Mouse (Mus musculus): ENCODE data around the gene Paxip1.

The Paxip1 gene

DNA sequence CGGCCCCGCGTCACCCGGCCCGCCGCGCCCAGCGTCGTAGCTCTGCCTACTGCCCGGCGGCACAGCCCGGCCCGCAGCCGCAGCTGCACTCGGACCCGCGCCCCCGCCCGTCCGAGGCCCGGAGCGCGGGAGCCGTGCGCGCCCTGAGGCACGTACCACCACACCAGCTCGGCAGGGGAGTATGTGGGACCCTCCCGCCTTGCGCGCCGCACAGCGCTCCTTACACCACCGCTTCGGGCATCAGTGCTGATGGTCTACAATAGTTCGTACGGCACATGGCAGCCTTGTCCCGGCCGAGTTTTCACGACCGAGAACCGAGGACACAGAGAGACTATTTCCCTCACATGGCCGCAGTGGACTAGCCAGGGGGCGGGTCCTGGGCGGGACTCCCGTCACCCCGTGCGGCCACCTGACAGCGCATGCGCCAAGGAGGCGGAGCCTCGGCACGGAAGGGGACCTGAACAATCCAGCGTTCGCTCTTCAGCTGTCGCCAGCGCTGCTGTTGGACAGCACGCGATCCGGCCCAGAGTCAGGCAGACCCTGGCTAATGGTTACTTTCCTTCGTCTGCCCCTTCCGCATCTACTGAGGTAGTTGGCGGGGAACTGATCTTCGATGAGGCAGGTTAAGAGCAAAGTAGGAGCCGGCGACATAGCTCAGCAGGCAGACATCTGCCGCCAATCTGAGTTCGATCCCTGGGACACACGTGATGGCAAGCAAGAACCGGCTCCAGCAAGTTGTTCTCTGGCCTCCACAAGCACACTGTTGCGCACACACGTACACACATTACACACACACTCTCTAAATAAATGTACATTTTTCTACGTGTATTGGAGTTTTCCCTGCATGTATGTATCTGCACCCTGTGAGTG lies at the start of gene Paxip1:
Paxip1 (minus strand) TSS at position 389 of the 870 bp plus-strand sequence.
- DNase-seq, result peak; percentile 95 to 96

DNA sequence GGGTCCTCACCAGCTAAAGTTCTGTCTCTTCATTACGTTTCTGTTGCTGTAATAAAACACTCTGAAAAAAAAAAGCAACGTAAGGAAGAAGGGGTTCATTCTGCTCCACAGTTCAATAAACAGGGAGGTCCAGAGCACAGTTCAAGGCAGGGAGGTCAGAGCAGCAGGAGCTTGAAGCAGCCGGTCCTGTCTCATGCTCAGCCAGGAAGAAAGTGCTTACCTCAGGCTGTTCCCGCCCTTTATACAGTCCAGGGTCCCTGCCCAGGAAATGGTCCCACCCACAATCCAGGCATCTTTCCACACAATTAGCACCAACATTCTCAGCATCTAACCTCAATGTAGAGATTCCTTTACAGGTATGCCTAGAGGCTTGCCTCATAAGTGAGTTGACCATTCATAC lies 46.6 kb upstream of the Paxip1 start:
- DNase-seq, result no peak

DNA sequence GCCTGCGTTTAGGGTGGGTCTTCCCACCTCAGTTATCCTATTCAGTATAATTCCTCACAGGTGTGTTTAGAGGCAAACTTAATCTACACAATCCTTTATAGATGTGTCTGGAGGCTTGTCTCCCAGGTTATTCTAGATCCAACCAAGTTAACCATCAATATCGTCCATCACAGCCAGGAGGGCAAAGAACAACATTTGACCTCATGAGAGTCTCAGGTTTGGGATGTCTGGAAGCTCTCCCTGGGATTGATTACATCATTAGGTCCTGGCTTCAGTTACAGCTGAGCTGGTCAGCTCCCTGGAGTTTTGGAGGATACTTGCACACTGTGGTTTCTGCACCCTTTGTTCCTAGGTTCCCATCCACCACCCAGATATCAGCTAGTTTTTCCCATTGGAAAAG lies 43.6 kb upstream of the Paxip1 start:
- DNase-seq, result no peak

DNA sequence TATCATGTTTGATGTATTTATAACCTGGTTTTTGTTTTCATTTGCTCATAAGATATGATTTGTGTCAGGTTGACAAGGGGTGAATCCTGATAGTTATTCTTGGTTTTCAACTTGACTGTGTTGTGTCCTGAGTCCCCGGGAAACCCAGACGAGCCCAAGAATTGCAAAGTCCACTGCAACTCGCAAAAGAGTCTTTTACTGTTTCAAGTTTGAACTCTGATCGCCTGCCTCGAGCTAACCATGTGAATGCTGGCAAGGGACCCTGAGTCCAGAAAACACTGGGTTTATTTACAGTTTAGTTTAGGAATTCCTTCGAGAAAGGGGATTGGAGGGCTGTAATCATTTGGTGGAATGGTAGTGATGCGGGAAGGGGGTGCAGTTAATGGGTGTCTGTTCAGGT lies 36.5 kb upstream of the Paxip1 start:
- no peak for DNase-seq

DNA sequence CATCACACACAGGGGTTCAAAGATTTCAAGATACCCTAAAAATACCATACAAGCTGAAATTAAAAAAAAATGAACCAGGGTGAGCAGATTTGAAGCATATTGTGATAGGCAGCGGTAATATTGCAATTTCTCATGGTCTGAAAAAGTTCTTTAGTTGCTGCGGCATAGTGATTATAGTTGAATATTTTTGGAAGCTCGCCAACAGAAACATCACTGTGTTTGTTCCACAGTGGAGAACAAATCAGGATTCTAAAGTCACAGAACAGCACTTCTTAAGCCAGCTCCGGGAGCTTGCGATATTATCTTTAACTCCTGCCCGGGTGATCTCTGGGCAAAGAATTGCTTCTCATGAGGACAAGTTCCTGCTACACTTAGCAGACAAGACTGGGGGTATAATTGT lies 29.7 kb upstream of the Paxip1 start:
- DNase-seq, result no peak

DNA sequence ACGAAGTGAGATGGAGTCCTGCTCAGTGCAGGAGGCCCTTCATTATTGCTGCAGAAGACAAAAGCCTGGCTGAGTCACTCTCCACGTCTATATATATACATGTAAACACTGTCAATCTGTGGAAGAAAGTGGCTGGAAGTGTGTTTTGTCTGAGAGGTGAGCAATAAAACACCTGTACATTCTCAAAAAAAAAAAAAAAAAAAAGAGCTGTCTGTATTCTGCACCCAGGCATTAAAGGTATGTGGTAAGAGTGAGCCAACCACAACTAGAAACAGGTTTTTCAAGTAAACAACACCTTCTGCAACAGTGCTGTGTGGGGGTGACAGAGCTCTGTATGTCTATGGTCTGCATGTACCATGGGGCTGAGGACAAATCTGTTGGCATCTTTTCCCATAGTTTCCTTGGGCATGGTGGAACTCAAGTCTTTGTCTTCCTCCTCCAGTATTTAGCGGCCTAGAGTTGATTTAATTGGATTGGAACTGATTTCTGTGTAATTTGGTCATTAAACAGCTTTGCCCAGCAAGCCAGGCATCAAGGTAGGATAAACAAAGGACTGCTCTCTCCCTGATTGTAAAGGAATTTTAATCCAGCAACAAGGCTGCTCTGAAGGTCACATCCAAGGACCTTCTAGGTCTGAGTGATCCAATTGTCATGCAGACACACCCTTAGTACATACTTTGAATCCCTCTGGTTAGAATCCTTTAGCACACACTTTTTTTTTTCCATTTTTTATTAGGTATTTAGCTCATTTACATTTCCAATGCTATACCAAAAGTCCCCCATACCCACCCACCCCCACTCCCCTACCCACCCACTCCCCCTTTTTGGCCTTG lies 27.6 kb upstream of the Paxip1 start:
- DNase-seq, result no peak

DNA sequence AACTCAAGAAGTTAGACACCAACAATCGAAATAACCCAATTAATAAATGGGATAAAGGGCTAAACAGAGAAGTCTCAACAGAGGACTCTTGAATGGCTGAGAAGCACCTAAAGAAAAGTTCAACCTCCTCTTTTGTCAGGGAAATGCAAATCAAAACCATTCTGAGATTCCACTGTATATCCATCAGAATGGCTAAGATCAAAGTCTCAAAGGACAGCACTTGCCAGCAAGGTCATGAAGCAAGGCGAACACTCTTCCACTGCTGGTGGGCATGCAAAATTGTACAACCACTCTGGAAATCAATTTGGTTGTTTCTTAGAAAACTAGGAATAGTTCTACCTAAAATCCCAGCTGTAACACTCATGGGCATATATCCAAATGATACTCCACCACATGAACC lies 22.8 kb upstream of the Paxip1 start:
- DNase-seq, result no peak

DNA sequence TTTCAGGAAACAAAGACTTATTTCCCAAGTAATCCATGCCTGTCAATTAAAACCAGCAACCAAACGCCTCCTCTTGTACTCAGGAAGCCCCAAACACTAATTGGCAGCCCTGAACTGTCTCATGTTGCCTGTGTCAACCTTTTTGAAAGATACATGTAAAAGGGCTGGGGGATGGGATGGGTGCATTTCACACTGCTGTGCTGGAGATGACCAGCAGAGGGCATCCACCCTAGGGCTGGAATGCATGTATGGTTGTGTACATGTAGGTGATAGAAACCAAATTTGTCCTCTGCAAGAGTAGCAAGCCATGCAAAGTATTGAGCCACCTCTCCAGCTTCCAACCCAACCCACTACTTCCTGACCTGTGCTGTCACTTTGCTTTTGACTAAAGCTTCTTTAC lies 2.4 kb upstream of the Paxip1 start:
- peak; percentile 70 to 79 for DNase-seq

DNA sequence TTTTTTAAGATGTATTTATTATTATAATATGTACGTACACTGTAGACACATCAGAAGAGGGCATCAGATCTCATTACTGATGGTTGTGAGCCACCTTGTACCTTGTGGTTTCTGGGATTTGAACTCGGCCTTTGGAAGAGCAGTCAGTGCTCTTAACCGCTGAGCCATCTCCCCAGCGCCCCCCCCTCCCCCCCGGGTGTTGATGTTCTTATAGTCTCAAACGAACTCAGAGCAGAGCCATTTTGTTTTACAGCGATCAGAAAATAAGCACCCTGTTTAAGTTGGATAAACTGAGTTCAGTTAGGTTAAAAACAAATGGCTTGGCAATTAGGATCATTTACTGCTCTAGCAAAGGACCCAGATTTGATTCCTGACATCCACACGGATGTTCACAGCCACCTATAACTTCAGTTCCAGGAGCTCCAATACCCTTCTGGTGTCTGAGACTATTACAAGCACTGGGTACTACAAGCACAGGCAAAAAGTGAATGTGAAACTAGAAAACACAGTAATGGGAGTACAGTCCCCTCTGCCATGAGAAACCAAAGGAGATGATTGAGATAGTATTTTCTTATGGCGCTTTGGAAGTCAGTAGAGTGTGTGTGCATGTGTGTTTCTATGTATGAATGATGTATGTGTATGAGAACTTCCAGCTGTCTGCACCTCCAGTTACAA lies 1.2 kb upstream of the Paxip1 start:
- no peak for DNase-seq

DNA sequence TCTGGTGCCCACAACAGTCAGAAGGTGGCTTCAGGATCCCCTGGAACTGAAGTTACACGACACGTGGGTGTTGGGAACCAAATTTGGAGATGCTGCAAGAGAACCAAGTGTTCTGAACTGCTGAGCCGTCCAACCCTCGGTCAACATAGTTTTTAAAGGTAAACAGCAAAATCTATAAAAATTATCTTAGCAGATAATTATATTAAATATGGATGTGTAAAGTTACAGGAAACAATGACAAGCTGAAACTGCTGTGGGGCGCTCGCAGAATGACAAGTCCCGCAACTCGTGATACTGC lies 631 bp upstream of the Paxip1 start:
- DNase-seq, result peak in 1 of 2 experiments; percentile 7

DNA sequence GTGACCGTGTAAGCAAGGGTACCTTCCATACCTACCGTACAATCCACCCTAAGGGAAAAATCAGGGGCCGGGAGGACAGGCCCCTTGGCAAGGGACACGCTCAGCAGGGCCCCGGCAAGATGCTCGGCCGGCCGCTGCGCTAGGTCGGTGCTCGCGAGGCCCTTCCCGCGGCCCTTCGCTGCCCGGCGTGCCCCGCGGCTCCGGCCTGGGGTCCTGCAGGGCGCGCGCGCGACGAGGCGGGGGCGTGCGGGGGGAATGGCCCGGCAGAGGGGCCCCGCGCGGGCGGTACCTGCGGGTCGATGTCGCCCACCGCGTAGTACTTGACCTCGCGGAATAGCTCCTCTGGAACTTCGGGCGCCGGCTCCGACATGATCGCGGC lies 592 bp downstream of the Paxip1 start:
- peak; percentile 76 to 78 for DNase-seq

DNA sequence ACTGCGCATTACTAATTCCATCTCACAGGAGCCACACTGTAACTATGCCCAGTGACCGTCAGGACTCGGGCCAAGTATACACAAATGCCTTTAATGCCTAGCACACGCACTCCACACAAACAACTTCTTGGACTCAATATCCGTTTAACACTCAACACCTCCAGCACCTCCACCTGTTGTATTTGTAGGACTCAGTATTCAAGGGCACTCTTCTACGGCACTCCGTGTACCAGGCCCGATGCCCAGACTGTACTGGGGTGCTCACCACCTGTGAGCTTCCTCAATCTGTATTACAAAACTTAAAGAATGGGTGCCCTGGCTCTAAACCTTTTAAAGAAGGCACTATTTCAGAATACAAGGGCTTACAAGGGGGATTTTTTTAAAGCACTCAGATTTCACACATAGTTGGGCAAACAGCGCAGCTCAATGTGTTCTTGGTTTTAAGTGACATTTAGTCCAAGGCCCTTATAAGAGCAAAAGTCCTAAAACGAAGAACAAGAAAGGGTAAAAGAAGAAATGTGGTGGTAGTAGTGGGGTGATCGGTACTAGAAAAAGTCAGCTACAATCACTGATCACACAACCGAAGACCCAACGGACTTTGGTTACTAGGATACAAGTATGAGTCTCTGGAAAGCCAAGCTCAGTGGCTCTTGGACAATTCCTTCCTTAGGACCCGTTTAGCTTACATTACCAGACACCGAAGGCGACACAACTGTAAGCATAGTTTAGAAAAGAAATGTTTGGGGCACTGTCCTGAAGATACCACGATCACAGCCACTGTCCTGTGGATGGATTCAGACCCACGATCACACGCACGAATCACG lies 1.2 kb downstream of the Paxip1 start:
- DNase-seq, result peak; percentile 49 to 66

DNA sequence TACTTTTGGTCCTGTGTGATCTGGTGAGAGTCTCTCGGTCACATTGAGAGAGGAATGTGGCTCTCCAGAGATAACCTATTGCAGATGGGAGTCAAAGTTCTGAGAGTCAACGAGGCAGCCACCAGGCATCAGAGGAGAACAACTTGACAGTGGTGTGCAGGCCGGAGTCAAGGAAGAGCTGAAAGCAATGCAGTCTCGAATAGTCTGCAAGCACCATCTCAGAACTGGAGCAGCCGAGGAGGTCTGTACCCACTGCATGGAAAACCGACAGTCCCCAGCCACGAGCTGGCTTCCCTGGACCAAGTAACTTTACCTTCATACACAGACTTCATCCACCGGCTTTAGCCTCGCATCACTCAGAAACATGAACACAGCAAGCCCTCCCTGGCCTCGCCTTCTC lies 1.9 kb downstream of the Paxip1 start:
- no peak for DNase-seq

DNA sequence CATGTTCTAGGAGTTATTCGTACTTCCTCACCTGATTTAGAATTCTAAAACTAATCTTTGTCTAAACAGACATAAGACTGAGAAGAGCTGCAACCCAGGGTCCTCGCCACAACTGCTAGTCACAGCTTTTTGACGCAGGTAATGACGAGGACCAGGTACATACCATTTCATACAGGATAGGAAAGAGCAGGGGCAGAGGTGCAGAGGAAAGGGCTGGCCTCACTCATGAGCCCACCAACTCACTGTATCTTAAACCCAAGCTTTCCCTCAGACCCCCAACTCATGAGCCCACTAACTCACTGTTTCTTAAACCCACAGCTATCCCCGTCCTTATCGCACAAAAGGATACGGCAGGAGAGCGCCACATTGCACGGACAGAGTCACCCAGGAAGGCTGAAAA lies 8.1 kb downstream of the Paxip1 start:
- no peak for DNase-seq

DNA sequence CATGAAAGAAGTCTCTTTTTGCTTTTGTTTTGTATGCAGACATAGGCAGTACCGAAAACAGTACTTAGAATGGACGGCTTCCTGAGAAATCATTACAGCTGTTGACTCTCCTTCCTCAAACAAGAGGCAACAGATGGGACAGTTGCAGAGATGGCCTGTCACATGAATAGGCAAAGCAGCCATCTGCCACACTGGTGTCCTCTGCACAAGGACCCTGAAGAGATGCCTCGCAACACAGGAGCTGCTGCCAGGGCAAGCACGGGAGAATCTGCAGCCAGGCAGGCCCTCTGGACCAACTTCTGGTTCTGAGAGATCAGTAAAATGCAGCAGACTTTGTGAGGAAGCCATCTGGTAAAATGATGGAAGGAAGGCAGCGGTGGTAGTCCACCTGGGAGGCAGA lies 23.5 kb downstream of the Paxip1 start:
- no peak for DNase-seq

DNA sequence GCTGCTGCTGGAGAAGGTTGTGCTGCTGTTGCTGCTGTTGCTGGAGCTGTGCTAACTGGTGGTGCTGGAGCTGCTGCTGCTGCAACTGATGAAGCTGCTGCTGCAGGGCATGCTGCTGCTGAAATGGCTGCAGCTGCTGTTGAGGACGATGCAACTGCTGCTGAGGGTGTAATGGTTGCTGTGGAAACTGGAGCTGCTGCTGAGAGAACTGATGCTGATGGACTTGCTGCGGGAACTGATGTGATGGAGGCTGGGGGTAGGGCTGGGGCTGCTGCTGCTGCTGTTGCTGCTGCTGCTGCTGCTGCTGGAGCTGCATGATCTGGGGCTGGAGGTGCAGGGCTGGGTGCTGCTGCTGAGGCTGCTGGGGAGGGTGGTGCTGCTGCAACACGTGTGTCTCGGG lies 25.7 kb downstream of the Paxip1 start:
- no peak for DNase-seq

DNA sequence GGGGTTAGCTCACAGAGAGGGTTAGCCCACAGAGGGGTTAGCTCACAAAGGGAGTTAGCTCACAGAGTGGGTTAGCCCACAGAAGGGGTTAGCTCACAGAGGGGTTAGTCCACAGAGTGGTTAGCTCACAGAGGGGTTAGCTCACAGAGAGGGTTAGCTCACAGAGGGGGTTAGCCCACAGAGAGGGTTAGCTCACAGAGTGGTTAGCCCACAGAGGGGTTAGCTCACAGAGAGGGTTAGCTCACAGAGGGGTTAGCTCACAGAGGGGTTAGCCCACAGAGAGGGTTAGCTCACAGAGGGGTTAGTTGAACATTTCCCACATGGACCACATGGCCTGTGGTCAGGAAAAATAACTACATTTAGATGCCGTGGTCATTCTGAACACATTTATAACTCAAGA lies 46.5 kb downstream of the Paxip1 start:
- no peak for DNase-seq

DNA sequence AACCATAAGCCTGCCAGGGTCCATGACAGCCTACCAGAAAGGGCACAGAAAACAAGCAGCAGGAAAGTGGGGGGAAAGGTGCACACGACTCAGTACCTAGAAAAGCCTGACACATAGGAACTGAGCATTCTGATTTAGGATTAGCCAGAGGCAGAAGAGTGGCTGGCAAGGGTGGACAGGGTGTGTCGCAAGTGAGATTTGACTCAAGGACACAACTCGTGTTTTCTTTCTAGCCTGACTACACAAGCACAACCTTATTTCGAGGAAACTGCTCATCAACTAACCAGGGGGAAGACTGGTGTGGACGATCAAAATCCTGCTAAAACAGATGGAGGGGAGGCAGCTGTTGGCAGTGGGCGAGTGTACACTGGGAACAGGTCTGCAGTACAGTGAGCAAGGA lies 52.3 kb downstream of the Paxip1 start:
- no peak for DNase-seq

DNA sequence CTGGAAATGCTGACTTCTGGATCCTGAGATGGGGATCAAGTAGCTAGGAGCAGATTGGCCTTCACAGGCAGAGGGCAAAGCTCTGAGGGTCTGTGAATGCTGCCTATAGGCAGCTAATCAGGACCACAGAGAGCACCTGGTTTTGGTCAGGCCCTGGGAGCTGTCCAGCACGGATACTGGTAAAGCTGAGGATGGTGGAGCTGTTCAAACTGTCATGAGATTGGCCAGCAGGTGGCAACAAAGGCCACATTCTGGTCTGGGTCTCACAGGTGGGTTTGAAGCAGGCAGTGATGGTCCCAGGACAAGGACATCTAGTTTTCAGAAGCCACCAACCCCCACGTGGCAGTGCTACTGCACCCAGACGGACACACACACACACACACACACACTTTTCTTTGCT lies 54.3 kb downstream of the Paxip1 start:
- DNase-seq, result peak; percentile 7 to 13

DNA sequence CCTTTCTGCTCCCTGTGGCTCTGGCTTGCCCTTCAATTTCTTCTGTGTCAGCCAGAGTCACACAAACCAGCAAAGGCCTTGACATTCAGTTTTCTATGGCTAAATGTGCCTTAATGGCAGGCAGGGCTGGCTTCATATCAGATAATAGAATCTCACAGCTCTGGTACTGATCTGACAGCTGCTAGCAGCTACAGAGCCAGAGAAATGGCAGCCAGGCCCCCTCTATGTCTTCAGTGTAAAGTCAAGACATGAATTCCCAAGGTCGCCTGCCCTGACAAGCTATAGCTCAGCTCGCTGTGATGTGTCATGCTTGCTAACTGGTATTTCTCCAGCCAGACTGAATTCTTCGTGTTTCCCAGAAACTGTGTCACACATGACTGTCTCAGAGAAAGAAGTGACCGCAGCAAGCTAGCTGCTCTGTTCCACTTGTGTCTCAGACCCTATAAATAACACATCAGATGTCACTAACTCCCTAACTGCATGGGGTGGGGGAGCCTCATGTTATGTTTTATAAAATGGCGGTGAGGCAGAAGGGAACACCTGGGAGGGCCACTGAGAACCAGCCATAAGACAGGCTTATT lies 59.1 kb downstream of the Paxip1 start:
- DNase-seq, result no peak

DNA sequence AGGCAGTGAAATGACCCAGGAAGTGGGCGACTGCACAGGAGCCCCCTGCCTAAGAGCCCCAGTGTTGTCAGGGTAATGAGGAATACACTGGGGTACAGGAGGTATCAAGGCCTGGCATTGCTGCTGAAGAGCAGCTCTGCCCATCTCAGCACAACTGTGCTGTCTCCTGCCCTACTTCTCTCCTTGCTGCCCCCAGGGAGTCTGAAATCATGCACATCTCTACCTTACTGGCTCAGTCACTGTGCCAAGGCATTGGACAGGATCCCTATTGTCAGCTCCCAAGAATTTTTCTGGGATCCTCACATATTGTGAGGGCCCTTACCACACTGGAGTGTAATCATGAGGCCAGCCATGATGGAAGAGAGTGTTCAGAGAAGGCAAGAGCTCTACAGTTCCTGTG lies 60.1 kb downstream of the Paxip1 start:
- DNase-seq, result no peak

DNA sequence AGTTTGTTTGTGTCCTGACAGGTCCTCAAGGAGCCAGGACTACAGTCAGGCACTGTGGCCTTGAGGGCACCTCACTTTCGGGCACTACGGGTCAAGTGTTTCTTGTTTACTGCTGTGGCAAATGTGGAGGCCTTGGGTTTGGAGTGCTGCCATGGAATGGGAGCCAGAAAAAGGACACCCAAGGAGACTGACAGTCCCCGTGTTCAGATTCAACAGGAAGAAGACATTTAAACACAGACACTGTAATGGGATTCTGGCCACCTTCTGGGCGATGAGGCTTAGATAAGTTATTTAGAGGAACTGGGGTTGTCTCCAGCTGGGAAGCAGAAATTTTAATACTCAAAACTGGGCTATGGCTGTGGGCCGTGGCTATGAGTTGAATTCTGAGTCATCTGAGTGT lies 60.8 kb downstream of the Paxip1 start:
- DNase-seq, result peak; percentile 44 to 57

DNA sequence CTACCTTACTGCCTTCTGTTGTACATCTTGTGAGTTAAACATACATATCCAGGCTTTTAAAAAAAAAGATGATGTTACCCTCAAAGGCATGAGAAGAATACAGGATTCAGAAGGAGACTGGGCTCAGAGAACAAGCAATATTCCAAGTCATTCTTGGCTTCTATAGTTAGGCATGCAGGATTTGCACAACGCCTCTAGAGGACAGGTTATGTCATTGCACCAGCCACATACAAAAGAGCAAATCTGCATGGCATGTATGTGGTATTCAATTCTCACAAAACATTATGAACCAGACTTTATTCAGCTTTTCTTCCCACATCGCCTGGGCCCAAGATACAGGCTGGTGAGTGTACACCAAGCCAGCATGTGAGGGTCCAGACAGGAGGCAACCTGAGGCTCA lies 67.0 kb downstream of the Paxip1 start:
- DNase-seq, result no peak

Data from lung, adult 18-20 months (tissue).